Mouse (Mus musculus): ENCODE results near the gene Gtf2f2. TPM values are rescaled to one million over a fixed set of nuclear protein-coding genes. Genes with fewer than 3 reads are reported as not detected.

Gene Gtf2f2
- total and polyA plus RNA-seq, 3 experiments, result 44.8 to 118 (median 90.6) TPM

- Histone ChIP-seq H3K27ac (ENCODE audit: insufficient read depth, low read depth) (no peak overlapping the region), H3K4me2 (ENCODE audit: insufficient read depth, low read depth, poor library complexity, severe bottlenecking) (no peak overlapping the region), H3K9ac (ENCODE audit: insufficient read depth, low read depth) (no peak overlapping the region), H3K4me1 (ENCODE audit: control insufficient read depth in 1 of 2, insufficient read depth in 2 of 2) (peaks cover 2 to 12% of the 10 kb centered on the region in 2 experiments; a peak in 2 of 4 replicates), H3K9me3 (replicated peaks; ENCODE audit: low read length) (peaks cover 5% of the 10 kb centered on the region), H3K36me3 (replicated peaks in 1 of 2; ENCODE audit: control insufficient read depth in 1 of 2, insufficient read depth in 1 of 2, low read length in 1 of 2) (no peaks in the 10 kb centered on the region), H3K27me3 (replicated peaks) (no peaks in the 10 kb centered on the region), H3K4me3 (replicated peaks in 1 of 3; ENCODE audit: low read depth in 2 of 3, low read length in 2 of 3, poor library complexity in 1 of 3) (no peak overlapping the region), H3K79me2 (replicated peaks; ENCODE audit: control insufficient read depth, extremely low read depth, insufficient read depth, poor library complexity, severe bottlenecking) (no peaks in the 10 kb centered on the region)
- in situ Hi-C loops (cut with MboI; ENCODE audit: low pct_ligation_motif_present, low pct_unique_long_range_greater_than_20kb, low sequenced_read_pairs) (no loop called here), dilution Hi-C loops (cut with MboI; ENCODE audit: extremely low pct_ligation_motif_present, extremely low pct_unique_long_range_greater_than_20kb, low sequenced_read_pairs) (no loop called here)
- TF ChIP-seq HCFC1 (IDR thresholded peaks at IDR 0.05; ENCODE audit: low read depth, low read length), result no peak
- no peak for TF ChIP-seq MXI1 (IDR thresholded peaks at IDR 0.05; ENCODE audit: low read depth, low read length)
- no peak for TF ChIP-seq MAFK (IDR thresholded peaks at IDR 0.05; ENCODE audit: insufficient replicate concordance, low read length)
- no peak for DNase-seq (ENCODE audit: extremely low read depth)
Observed at GRCm38 (mm10) chr14:75862701-75863100, 148.0 kb downstream of the Gtf2f2 start.

GRCm38 (mm10) chr14:75859619-75860018, 151.0 kb downstream of the Gtf2f2 start:
- Histone ChIP-seq H3K27me3 (replicated peaks) (no peaks in the 10 kb centered on the region), H3K4me3 (replicated peaks in 1 of 3; ENCODE audit: low read depth in 2 of 3, low read length in 2 of 3, poor library complexity in 1 of 3) (no peak overlapping the region), H3K79me2 (replicated peaks; ENCODE audit: control insufficient read depth, extremely low read depth, insufficient read depth, poor library complexity, severe bottlenecking) (no peaks in the 10 kb centered on the region), H3K4me2 (ENCODE audit: insufficient read depth, low read depth, poor library complexity, severe bottlenecking) (no peak overlapping the region), H3K36me3 (replicated peaks in 1 of 2; ENCODE audit: control insufficient read depth in 1 of 2, insufficient read depth in 1 of 2, low read length in 1 of 2) (peaks cover 0 to 3% of the 10 kb centered on the region in 2 experiments), H3K27ac (ENCODE audit: insufficient read depth, low read depth) (no peak overlapping the region), H3K9ac (ENCODE audit: insufficient read depth, low read depth) (no peak overlapping the region), H3K4me1 (ENCODE audit: control insufficient read depth in 1 of 2, insufficient read depth in 2 of 2) (peaks cover 2 to 12% of the 10 kb centered on the region in 2 experiments; a peak in 2 of 4 replicates), H3K9me3 (replicated peaks; ENCODE audit: low read length) (peaks cover 5% of the 10 kb centered on the region)
- TF ChIP-seq ZNF384 (IDR thresholded peaks at IDR 0.05; ENCODE audit: low read depth, low read length) (no peak), IRF4 (IDR thresholded peaks at IDR 0.05; ENCODE audit: low read depth, low read length) (no peak), ETS1 (conservative IDR thresholded peaks at IDR 0.05; ENCODE audit: low read depth, low read length) (no peak), JUND (conservative IDR thresholded peaks at IDR 0.05; ENCODE audit: low read depth, low read length) (no peak), SIN3A (IDR thresholded peaks at IDR 0.05; ENCODE audit: low read length) (no peak)
- DNase-seq (ENCODE audit: extremely low read depth), result no peak
- in situ Hi-C loops (cut with MboI; ENCODE audit: low pct_ligation_motif_present, low pct_unique_long_range_greater_than_20kb, low sequenced_read_pairs) (no loop called here), dilution Hi-C loops (cut with MboI; ENCODE audit: extremely low pct_ligation_motif_present, extremely low pct_unique_long_range_greater_than_20kb, low sequenced_read_pairs) (no loop called here)

- no peaks in the 10 kb centered on the region for H3K79me2 ChIP-seq (replicated peaks; ENCODE audit: control insufficient read depth, extremely low read depth, insufficient read depth, poor library complexity, severe bottlenecking)
- no peak overlapping the region for H3K27ac ChIP-seq (ENCODE audit: insufficient read depth, low read depth)
- no peak for DNase-seq (ENCODE audit: extremely low read depth)
- H3K4me3 ChIP-seq (replicated peaks in 1 of 3; ENCODE audit: low read depth in 2 of 3, low read length in 2 of 3, poor library complexity in 1 of 3), result no peak overlapping the region
- peaks cover 0 to 4% of the 10 kb centered on the region in 2 experiments for H3K36me3 ChIP-seq (replicated peaks in 1 of 2; ENCODE audit: control insufficient read depth in 1 of 2, insufficient read depth in 1 of 2, low read length in 1 of 2)
- H3K4me1 ChIP-seq (ENCODE audit: control insufficient read depth in 1 of 2, insufficient read depth in 2 of 2), result peaks cover 0 to 6% of the 10 kb centered on the region in 2 experiments; a peak in 1 of 4 replicates
- no peak overlapping the region for H3K9ac ChIP-seq (ENCODE audit: insufficient read depth, low read depth)
- in situ Hi-C loops (cut with MboI; ENCODE audit: low pct_ligation_motif_present, low pct_unique_long_range_greater_than_20kb, low sequenced_read_pairs), result no loop called here
- no peak overlapping the region for H3K4me2 ChIP-seq (ENCODE audit: insufficient read depth, low read depth, poor library complexity, severe bottlenecking)
- no peaks in the 10 kb centered on the region for H3K27me3 ChIP-seq (replicated peaks)
- peaks cover 5% of the 10 kb centered on the region for H3K9me3 ChIP-seq (replicated peaks; ENCODE audit: low read length)
- TF ChIP-seq SIN3A (IDR thresholded peaks at IDR 0.05; ENCODE audit: low read length) (no peak), CHD2 (IDR thresholded peaks at IDR 0.05; ENCODE audit: low read length) (no peak), CTCF (conservative IDR thresholded peaks at IDR 0.05 in 1 of 2, IDR thresholded peaks at IDR 0.05 in 1 of 2; ENCODE audit: low read depth in 2 of 2, low read length in 2 of 2) (no peak), GABPA (IDR thresholded peaks at IDR 0.05; ENCODE audit: insufficient replicate concordance, low read depth, low read length) (no peak)
- dilution Hi-C loops (cut with MboI; ENCODE audit: extremely low pct_ligation_motif_present, extremely low pct_unique_long_range_greater_than_20kb, low sequenced_read_pairs), result no loop called here
Observed at GRCm38 (mm10) chr14:75858181-75858580, 152.5 kb downstream of the Gtf2f2 start.
